Mouse (Mus musculus) heart, adult 2 months (tissue): ENCODE results near the gene Naa38.

Source experiments
- CTCF ChIP-seq: fragments of 200-600 bp; IDR thresholded peaks from 2 replicates; pipeline ENCODE4 v1.8.1; 2022; ENCODE audit warnings: antibody characterized with exemption, mild to moderate bottlenecking, moderate library complexity
- POLR2A ChIP-seq: fragments of 200-500 bp; IDR thresholded peaks from 2 replicates; pipeline ENCODE4 v1.6.1; 2011; ENCODE audit warnings: mild to moderate bottlenecking, low read depth, low read length, control low read depth; ENCODE audit not compliant: insufficient read depth

DNA sequence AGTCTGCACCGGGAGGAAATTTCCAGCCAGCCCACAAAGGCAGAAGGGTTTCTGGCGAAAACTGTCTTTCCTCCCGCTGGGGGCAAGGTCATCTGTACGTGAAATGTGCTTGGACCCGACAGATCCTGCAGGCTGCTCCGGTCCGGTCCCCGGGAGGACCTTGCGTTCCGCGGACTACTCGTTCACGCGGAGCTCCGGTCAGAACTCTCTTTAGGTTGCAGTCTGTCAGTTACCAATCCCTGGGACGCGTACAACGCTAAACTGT is 14.7 kb downstream of the Naa38 start:
- TF ChIP-seq CTCF (no peak), POLR2A (no peak)
